Mouse (Mus musculus) CD4-positive helper T cell, adult 2 months (primary cell): Measurements from ENCODE around the gene Alkbh4.

Experiments used
- DNase-seq: peaks from one replicate; pipeline ENCODE4 v3.0.0-alpha.2; 2012; ENCODE audit warnings: low read depth, missing footprints, low spot score

Gene Alkbh4

DNA sequence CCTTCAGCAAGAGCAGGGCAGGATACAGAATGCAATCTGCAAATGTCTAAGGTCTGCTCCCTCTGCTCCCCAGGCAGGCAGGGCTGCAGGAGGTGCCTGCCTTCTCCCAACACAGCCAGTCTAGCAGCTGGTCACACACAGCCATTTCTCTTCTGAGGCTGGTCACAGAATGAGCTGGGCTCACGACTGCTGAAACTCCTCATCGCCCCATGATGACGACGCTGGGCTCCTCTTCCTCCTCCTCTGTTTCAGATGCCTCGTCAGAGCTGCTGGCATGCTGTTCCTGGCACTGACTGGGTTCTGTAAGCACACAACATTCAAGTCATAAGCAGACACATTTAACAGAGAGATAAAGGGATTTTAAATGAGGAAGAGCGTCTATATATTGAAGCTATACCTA lies 45.3 kb downstream of the Alkbh4 start:
- DNase-seq: no peak

DNA sequence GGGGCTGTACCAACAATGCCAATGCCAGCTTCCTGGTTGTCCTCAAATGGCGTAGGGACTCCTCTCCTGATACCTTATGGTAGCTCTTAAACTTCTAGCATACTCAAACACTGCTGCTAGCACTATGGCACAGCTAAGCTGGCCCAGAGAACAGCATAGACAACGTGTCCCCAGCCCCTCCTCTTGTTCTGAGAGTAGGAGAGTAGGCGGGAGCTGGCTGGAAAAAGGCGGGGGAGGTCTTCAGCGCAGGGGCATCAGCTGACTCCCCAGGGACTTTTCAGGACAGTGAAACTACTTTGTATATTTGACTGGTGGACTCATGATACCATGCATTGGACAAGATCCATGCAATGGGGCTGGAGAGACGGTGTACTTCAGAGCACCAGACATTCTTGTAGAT lies 46.1 kb downstream of the Alkbh4 start:
- DNase-seq: peak; percentile 34

DNA sequence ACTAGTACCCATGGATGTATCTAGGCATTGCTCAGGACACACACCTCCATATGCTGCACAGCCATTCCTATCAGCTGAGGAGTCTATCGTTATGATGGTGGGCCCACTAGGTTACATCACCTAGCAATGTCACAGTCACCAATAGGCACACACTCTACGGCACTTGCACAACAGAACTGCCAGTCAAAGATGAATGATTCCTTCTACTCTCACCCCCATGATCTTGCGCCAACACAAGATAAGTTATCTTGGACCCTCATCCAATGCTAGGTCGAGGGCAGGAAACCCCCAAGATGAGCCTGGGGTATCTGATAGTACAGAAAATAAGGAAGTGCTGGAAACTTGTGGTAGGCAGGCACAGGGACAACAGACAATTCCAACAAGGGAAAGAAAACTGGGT lies 46.9 kb downstream of the Alkbh4 start:
- no peak for DNase-seq

DNA sequence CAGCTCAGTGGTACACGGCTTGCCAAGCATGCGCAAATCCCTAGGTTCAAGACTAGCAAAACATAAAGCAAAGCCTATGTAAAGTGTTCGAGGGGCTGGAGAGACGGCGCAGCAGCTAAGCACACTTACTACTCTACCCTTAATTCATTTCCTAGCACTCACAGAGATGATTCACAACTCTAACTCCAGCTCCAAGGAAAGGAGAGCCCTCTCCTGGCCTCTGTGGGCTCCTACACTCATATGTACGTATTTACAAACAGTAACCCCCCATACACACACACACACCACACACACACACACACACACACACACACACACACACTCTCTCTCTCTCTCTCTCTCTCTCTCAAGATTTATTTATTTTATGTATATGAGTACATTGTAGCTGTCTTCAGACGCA lies 47.8 kb downstream of the Alkbh4 start:
- DNase-seq: no peak

DNA sequence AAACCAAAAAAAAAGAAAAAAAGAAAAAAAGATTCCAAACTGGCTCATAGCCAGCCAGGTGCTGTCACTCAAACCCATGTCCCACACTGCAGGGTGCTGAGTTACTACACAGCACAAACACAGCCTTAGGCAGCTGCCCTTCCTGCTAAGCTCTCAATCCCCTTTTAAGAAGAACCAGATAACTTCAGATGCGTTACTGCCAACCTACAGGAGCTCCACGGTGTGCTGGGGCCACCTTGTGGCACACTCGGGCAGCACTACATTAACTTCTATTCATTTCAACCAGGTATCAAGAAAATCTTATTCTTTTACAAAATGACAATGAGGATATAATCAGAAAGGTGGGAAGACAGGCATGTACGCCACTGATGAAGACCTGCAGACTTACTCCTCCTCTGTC lies 50.8 kb downstream of the Alkbh4 start:
- DNase-seq: peak; percentile 81
